24 mouse cellular contexts compared by ENCODE assay signal in genomic region chrX:142983638-142984037, GRCm38 (mm10). TPM values are rescaled to one million over a fixed set of nuclear protein-coding genes. Genes with fewer than 3 reads are reported as not detected.
DNase-seq lines count a peak whose midpoint lies in the region; ATAC-seq and TF ChIP-seq lines count a peak whose summit lies in the region.
"Had no signal": no experiment of that assay in that cellular context is flagged by ENCODE, and none has a peak within 500 bp of the region (broad histone marks: within the 10 kb centered on the region; RNA-seq: fewer than 3 reads in every experiment).

No protein-coding gene starts in this region.

- no peaks in the 10 kb centered on the region for H3K9me3 ChIP-seq in kidney, embryonic 14.5 days (ENCODE audit: control insufficient read depth, low read length)
- H3K9me3 ChIP-seq in kidney, embryonic 16.5 days (ENCODE audit: low read length): no peaks in the 10 kb centered on the region
- no peaks in the 10 kb centered on the region for H3K9me3 ChIP-seq in liver, embryonic 13.5 days (replicated peaks)
- no peaks in the 10 kb centered on the region for H3K9me3 ChIP-seq in liver, embryonic 11.5 days (ENCODE audit: control insufficient read depth, low read length)
- H3K9me3 ChIP-seq: embryonic facial prominence, embryonic 10.5 days; embryonic facial prominence, embryonic 12.5 days; forebrain, embryonic 13.5 days; forebrain, embryonic 15.5 days; G1E had no signal

- WGBS in kidney, embryonic 14.5 days: 52% methylated on average over 6 of the region's 6 CpGs
- 48% methylated on average over 6 of the region's 6 CpGs for whole genome bisulfite sequencing in kidney, embryonic 16.5 days
- WGBS in kidney, adult 2 months: 26% methylated on average over 6 of the region's 6 CpGs
- 62% methylated on average over 6 of the region's 6 CpGs for WGBS in liver, embryonic 13.5 days (ENCODE audit: insufficient replicate concordance)
- 67% methylated on average over 6 of the region's 6 CpGs for WGBS in liver, embryonic 11.5 days

- no peaks in the 10 kb centered on the region for H3K36me3 ChIP-seq in kidney, embryonic 14.5 days (ENCODE audit: control insufficient read depth, insufficient read depth, low read length)
- no peaks in the 10 kb centered on the region for H3K36me3 ChIP-seq in kidney, embryonic 16.5 days (ENCODE audit: insufficient read depth, low read length)
- no peaks in the 10 kb centered on the region for H3K36me3 ChIP-seq in kidney, adult 2 months (ENCODE audit: control insufficient read depth, insufficient read depth, low read length)
- H3K36me3 ChIP-seq in liver, embryonic 13.5 days: no peaks in the 10 kb centered on the region
- H3K36me3 ChIP-seq in liver, embryonic 11.5 days (ENCODE audit: control insufficient read depth, insufficient read depth, low read length): no peaks in the 10 kb centered on the region
- H3K36me3 ChIP-seq: embryonic facial prominence, embryonic 10.5 days; embryonic facial prominence, embryonic 12.5 days; forebrain, embryonic 15.5 days; G1E had no signal

- H3K27me3 ChIP-seq in kidney, embryonic 14.5 days (ENCODE audit: control insufficient read depth, insufficient read depth, low read length): no peaks in the 10 kb centered on the region
- peaks cover 16% of the 10 kb centered on the region; the same call in 1 of the 2 replicates for H3K27me3 ChIP-seq in kidney, embryonic 16.5 days (ENCODE audit: insufficient read depth, low read length)
- H3K27me3 ChIP-seq in kidney, adult 2 months (replicated peaks; ENCODE audit: control insufficient read depth, insufficient read depth, low read length): no peaks in the 10 kb centered on the region
- no peaks in the 10 kb centered on the region for H3K27me3 ChIP-seq in liver, embryonic 13.5 days
- H3K27me3 ChIP-seq in liver, embryonic 11.5 days (replicated peaks; ENCODE audit: control insufficient read depth, insufficient read depth, low read length): peaks cover 7% of the 10 kb centered on the region; the same call in 1 of the 2 replicates
- H3K27me3 ChIP-seq: CH12.LX; forebrain, embryonic 15.5 days had no signal

- H3K4me3 ChIP-seq in kidney, embryonic 14.5 days (ENCODE audit: low read length): no peak overlapping the region
- no peak overlapping the region for H3K4me3 ChIP-seq in kidney, embryonic 16.5 days (ENCODE audit: low read length)
- H3K4me3 ChIP-seq in kidney, adult 2 months (ENCODE audit: insufficient read depth, low read depth, low read length): no peak overlapping the region
- H3K4me3 ChIP-seq in liver, embryonic 13.5 days (replicated peaks): no peak overlapping the region
- H3K4me3 ChIP-seq in liver, embryonic 11.5 days (ENCODE audit: low read depth, low read length): no peak overlapping the region
- H3K4me3 ChIP-seq: embryonic facial prominence, embryonic 10.5 days; embryonic facial prominence, embryonic 12.5 days; forebrain, embryonic 13.5 days; forebrain, embryonic 15.5 days had no signal

- no peak for TF ChIP-seq POLR2A in kidney, adult 2 months (IDR thresholded peaks at IDR 0.05; ENCODE audit: low read depth, low read length)

- no peak overlapping the region for H3K9ac ChIP-seq in kidney, embryonic 14.5 days (ENCODE audit: low read depth, low read length)
- no peak overlapping the region for H3K9ac ChIP-seq in kidney, embryonic 16.5 days (replicated peaks; ENCODE audit: low read length)
- no peak overlapping the region for H3K9ac ChIP-seq in liver, embryonic 13.5 days
- H3K9ac ChIP-seq in liver, embryonic 11.5 days (ENCODE audit: low read depth, low read length): no peak overlapping the region
- H3K9ac ChIP-seq: embryonic facial prominence, embryonic 12.5 days; forebrain, embryonic 13.5 days; forebrain, embryonic 15.5 days had no signal

- no peak overlapping the region for H3K27ac ChIP-seq in kidney, embryonic 14.5 days (ENCODE audit: low read depth, low read length)
- H3K27ac ChIP-seq in kidney, embryonic 16.5 days (ENCODE audit: low read length): no peak overlapping the region
- H3K27ac ChIP-seq in kidney, adult 2 months (ENCODE audit: insufficient read depth, low read depth, low read length): no peak overlapping the region
- H3K27ac ChIP-seq in liver, embryonic 13.5 days: peak overlapping the region; percentile 53
- H3K27ac ChIP-seq in liver, embryonic 11.5 days (ENCODE audit: low read depth, low read length): no peak overlapping the region
- H3K27ac ChIP-seq: embryonic facial prominence, embryonic 10.5 days; embryonic facial prominence, embryonic 12.5 days; forebrain, embryonic 13.5 days; forebrain, embryonic 15.5 days had no signal

- peak; percentile 32; the same call in 1 of the 2 replicates for ATAC-seq in kidney, embryonic 14.5 days (ENCODE audit: low FRiP score, low TSS enrichment)
- peak; percentile 51; the same call in 1 of the 2 replicates for ATAC-seq in kidney, embryonic 16.5 days (ENCODE audit: low FRiP score, low TSS enrichment)
- no peak for ATAC-seq in liver, embryonic 13.5 days (ENCODE audit: low read depth)
- no peak for ATAC-seq in liver, embryonic 11.5 days (replicated peaks; ENCODE audit: low FRiP score)
- ATAC-seq: activated CD4-positive, CD25-positive, alpha-beta regulatory T cell, adult 4 months; CD4-positive, CD25-positive, alpha-beta regulatory T cell, adult 4 months; forebrain, embryonic 13.5 days; forebrain, embryonic 15.5 days; Patski had no signal

- DNase-seq in kidney, postnatal 25 days: no peak
- no peak for DNase-seq in kidney, adult 2 months
- no peak for DNase-seq in liver, embryonic 13.5 days
- DNase-seq in liver, embryonic 11.5 days (ENCODE audit: low spot score): no peak
- DNase-seq: adrenal gland, adult 8-10 months; adrenal gland, postnatal 14 days; adrenal gland, postnatal 36 days; B cell, adult 2 months; cerebellum, adult 11-12 months; cerebellum, adult 2 months; cerebellum, adult 9-10 months; cerebellum, postnatal 10 days; cerebellum, postnatal 25 days had no signal

- no peak for TF ChIP-seq CTCF in kidney, adult 2 months (conservative IDR thresholded peaks at IDR 0.05; ENCODE audit: insufficient read depth, insufficient read length, low read depth, low read length)

- no peak overlapping the region for H3K4me2 ChIP-seq in kidney, embryonic 14.5 days (replicated peaks; ENCODE audit: low read depth, low read length)
- no peak overlapping the region for H3K4me2 ChIP-seq in kidney, embryonic 16.5 days (replicated peaks; ENCODE audit: low read depth, low read length)
- H3K4me2 ChIP-seq in liver, embryonic 13.5 days: no peak overlapping the region
- H3K4me2 ChIP-seq in liver, embryonic 11.5 days: no peak overlapping the region
- H3K4me2 ChIP-seq: embryonic facial prominence, embryonic 12.5 days; forebrain, embryonic 13.5 days; forebrain, embryonic 15.5 days had no signal

- no peaks in the 10 kb centered on the region for H3K4me1 ChIP-seq in kidney, embryonic 14.5 days (ENCODE audit: control insufficient read depth, insufficient read depth, low read length)
- H3K4me1 ChIP-seq in kidney, embryonic 16.5 days (ENCODE audit: insufficient read depth, low read length): no peaks in the 10 kb centered on the region
- no peaks in the 10 kb centered on the region for H3K4me1 ChIP-seq in kidney, adult 2 months (ENCODE audit: control insufficient read depth, insufficient read depth, low read length)
- H3K4me1 ChIP-seq in liver, embryonic 13.5 days (replicated peaks): peaks cover 38% of the 10 kb centered on the region
- peaks cover 4% of the 10 kb centered on the region for H3K4me1 ChIP-seq in liver, embryonic 11.5 days (replicated peaks; ENCODE audit: control insufficient read depth, insufficient read depth, low read length)
- H3K4me1 ChIP-seq: embryonic facial prominence, embryonic 10.5 days; embryonic facial prominence, embryonic 12.5 days; forebrain, embryonic 13.5 days; forebrain, embryonic 15.5 days had no signal

RNA-seq across cellular contexts. Expression of gene Ammecr1, which starts 17.1 kb away (rescaled TPM):
- 13.5 and 16.0 TPM in 2 replicates for polyA plus RNA-seq in kidney, embryonic 14.5 days (2014; fragmentation: Nextera tagmentation; extraction: Ambion mirVana)
- 7.3 and 7.5 TPM in 2 replicates for polyA plus RNA-seq in kidney, embryonic 16.5 days (2015; fragmentation: Nextera tagmentation; extraction: Ambion mirVana)
- 0.31 and 0.47 TPM in 2 replicates for polyA plus RNA-seq in kidney, adult 2 months (2012; rRNA removed)
- 16.6 and 20.2 TPM in 2 replicates for polyA plus RNA-seq in liver, embryonic 13.5 days (2015; fragmentation: Nextera tagmentation; extraction: Ambion mirVana)
- 28.6 and 29.2 TPM in 2 replicates for polyA plus RNA-seq in liver, embryonic 11.5 days (2014; fragmentation: Nextera tagmentation; extraction: Ambion mirVana)

Comparison
In these comparisons a context has a peak if more than half of its experiments do, and no peak if none do; other contexts are left out.
1. ATAC-seq: peak in kidney, embryonic 14.5 days (single experiment) and kidney, embryonic 16.5 days (single experiment); none in liver, embryonic 13.5 days (single experiment) and liver, embryonic 11.5 days (single experiment).